Mouse (Mus musculus): Measurements from ENCODE around the gene Hjurp. TPM values are rescaled to one million over a fixed set of nuclear protein-coding genes. Genes with fewer than 3 reads are reported as not detected.

Gene Hjurp
- polyA plus RNA-seq, 1 experiment: 29.4 TPM

GRCm38 (mm10) chr1:88237311-88237710, 40.1 kb downstream of the Hjurp start:
- no peak for DNase-seq
- Histone ChIP-seq H3K4me3 (replicated peaks; ENCODE audit: extremely low read depth, low read depth, low read length) (no peak overlapping the region), H3K4me1 (ENCODE audit: control insufficient read depth, insufficient read depth, low read length) (no peaks in the 10 kb centered on the region)
- TF ChIP-seq POLR2A (IDR thresholded peaks at IDR 0.05; ENCODE audit: borderline replicate concordance, extremely low read depth, low read depth, low read length): no peak
- no peak for TF ChIP-seq CTCF (IDR thresholded peaks at IDR 0.05; ENCODE audit: insufficient read depth, low read length)
- 69% methylated on average over 5 of the region's 5 CpGs for WGBS

- H3K4me3 ChIP-seq (replicated peaks; ENCODE audit: extremely low read depth, low read depth, low read length): no peak overlapping the region
- 49% methylated on average over 4 of the region's 4 CpGs for WGBS
- no peak for DNase-seq
Observed at GRCm38 (mm10) chr1:88235894-88236415, 41.5 kb downstream of the Hjurp start.

GRCm38 (mm10) chr1:88235046-88235893, 42.2 kb downstream of the Hjurp start:
- Histone ChIP-seq H3K4me3 (replicated peaks; ENCODE audit: extremely low read depth, low read depth, low read length) (no peak overlapping the region), H3K4me1 (ENCODE audit: control insufficient read depth, insufficient read depth, low read length) (no peaks in the 10 kb centered on the region)
- no peak for TF ChIP-seq POLR2A (IDR thresholded peaks at IDR 0.05; ENCODE audit: borderline replicate concordance, extremely low read depth, low read depth, low read length)
- TF ChIP-seq CTCF (IDR thresholded peaks at IDR 0.05; ENCODE audit: insufficient read depth, low read length): no peak
- WGBS: 61% methylated on average over 11 of the region's 11 CpGs
- DNase-seq: no peak

More at GRCm38 (mm10) chr1:88235894-88236415, 41.5 kb downstream of the Hjurp start:
- TF ChIP-seq POLR2A (IDR thresholded peaks at IDR 0.05; ENCODE audit: borderline replicate concordance, extremely low read depth, low read depth, low read length) (no peak), CTCF (IDR thresholded peaks at IDR 0.05; ENCODE audit: insufficient read depth, low read length) (no peak)
- no peaks in the 10 kb centered on the region for H3K4me1 ChIP-seq (ENCODE audit: control insufficient read depth, insufficient read depth, low read length)

- WGBS: 37% methylated on average over 5 of the region's 5 CpGs
- TF ChIP-seq CTCF (IDR thresholded peaks at IDR 0.05; ENCODE audit: insufficient read depth, low read length) (no peak), POLR2A (IDR thresholded peaks at IDR 0.05; ENCODE audit: borderline replicate concordance, extremely low read depth, low read depth, low read length) (no peak)
- no peak for DNase-seq
- no peak overlapping the region for H3K4me3 ChIP-seq (replicated peaks; ENCODE audit: extremely low read depth, low read depth, low read length)
- no peaks in the 10 kb centered on the region for H3K4me1 ChIP-seq (ENCODE audit: control insufficient read depth, insufficient read depth, low read length)
Observed at GRCm38 (mm10) chr1:88234646-88235045, 42.8 kb downstream of the Hjurp start.

- DNase-seq: no peak
- TF ChIP-seq POLR2A (IDR thresholded peaks at IDR 0.05; ENCODE audit: borderline replicate concordance, extremely low read depth, low read depth, low read length) (no peak), CTCF (IDR thresholded peaks at IDR 0.05; ENCODE audit: insufficient read depth, low read length) (no peak)
- no peaks in the 10 kb centered on the region for H3K4me1 ChIP-seq (ENCODE audit: control insufficient read depth, insufficient read depth, low read length)
- H3K4me3 ChIP-seq (replicated peaks; ENCODE audit: extremely low read depth, low read depth, low read length): no peak overlapping the region
- 58% methylated on average over 4 of the region's 4 CpGs for WGBS
Observed at GRCm38 (mm10) chr1:88234248-88234610, 43.2 kb downstream of the Hjurp start.

- no peak for DNase-seq
- 65% methylated on average over 14 of the region's 14 CpGs for WGBS
- TF ChIP-seq CTCF (IDR thresholded peaks at IDR 0.05; ENCODE audit: insufficient read depth, low read length) (no peak), POLR2A (IDR thresholded peaks at IDR 0.05; ENCODE audit: borderline replicate concordance, extremely low read depth, low read depth, low read length) (no peak)
- H3K4me1 ChIP-seq (ENCODE audit: control insufficient read depth, insufficient read depth, low read length): no peaks in the 10 kb centered on the region
- no peak overlapping the region for H3K4me3 ChIP-seq (replicated peaks; ENCODE audit: extremely low read depth, low read depth, low read length)
Observed at GRCm38 (mm10) chr1:88233421-88234247, 43.8 kb downstream of the Hjurp start.

- WGBS: 49% methylated on average over 3 of the region's 3 CpGs
- Histone ChIP-seq H3K4me3 (replicated peaks; ENCODE audit: extremely low read depth, low read depth, low read length) (no peak overlapping the region), H3K4me1 (ENCODE audit: control insufficient read depth, insufficient read depth, low read length) (no peaks in the 10 kb centered on the region)
- TF ChIP-seq POLR2A (IDR thresholded peaks at IDR 0.05; ENCODE audit: borderline replicate concordance, extremely low read depth, low read depth, low read length): no peak
- TF ChIP-seq CTCF (IDR thresholded peaks at IDR 0.05; ENCODE audit: insufficient read depth, low read length): no peak
- DNase-seq: no peak
Observed at GRCm38 (mm10) chr1:88232664-88233380, 44.6 kb downstream of the Hjurp start.

GRCm38 (mm10) chr1:88231803-88232499, 45.5 kb downstream of the Hjurp start:
- Histone ChIP-seq H3K4me3 (replicated peaks; ENCODE audit: extremely low read depth, low read depth, low read length) (no peak overlapping the region), H3K4me1 (ENCODE audit: control insufficient read depth, insufficient read depth, low read length) (no peaks in the 10 kb centered on the region)
- no peak for TF ChIP-seq POLR2A (IDR thresholded peaks at IDR 0.05; ENCODE audit: borderline replicate concordance, extremely low read depth, low read depth, low read length)
- no peak for TF ChIP-seq CTCF (IDR thresholded peaks at IDR 0.05; ENCODE audit: insufficient read depth, low read length)
- peak; percentile 5 for DNase-seq
- 63% methylated on average over 7 of the region's 7 CpGs for WGBS
